Mouse (Mus musculus) forebrain, embryonic 14.5 days (tissue): ENCODE results near the gene Srgap1. TPM values are rescaled to one million over a fixed set of nuclear protein-coding genes. Genes with fewer than 3 reads are reported as not detected.

Experiments
- ATAC-seq: fragments of 200-750 bp; cut with Nextera tagmentation; 2 replicates; pipeline ENCODE4 v1.8.0; 2017; ENCODE audit warnings: mild to moderate bottlenecking, moderate library complexity
- DNase-seq: peaks from one replicate; pipeline ENCODE4 v3.0.0-alpha.2; 2015; ENCODE audit warnings: low spot score
- H3K27ac ChIP-seq: fragments of 300-500 bp; sonication (generic); 2 replicates; pipeline ENCODE4 v1.5.1; 2014; ENCODE audit warnings: low read depth, mild to moderate bottlenecking, control low read depth, low read length, moderate library complexity
- H3K27me3 ChIP-seq: fragments of 300-500 bp; sonication (generic); replicated peaks from 2 replicates; pipeline ENCODE4 v1.6.1; 2014; ENCODE audit warnings: low read length, control low read depth, mixed read lengths; ENCODE audit not compliant: control insufficient read depth, insufficient read depth
- H3K36me3 ChIP-seq: fragments of 300-500 bp; sonication (generic); 2 replicates; pipeline ENCODE4 v1.6.1; 2014; ENCODE audit warnings: low read length, control low read depth; ENCODE audit not compliant: control insufficient read depth, insufficient read depth
- H3K4me1 ChIP-seq: fragments of 300-500 bp; sonication (generic); 2 replicates; pipeline ENCODE4 v1.6.1; 2014; ENCODE audit warnings: antibody characterized with exemption, low read length, control low read depth; ENCODE audit not compliant: control insufficient read depth, insufficient read depth
- H3K4me2 ChIP-seq: fragments of 300-500 bp; sonication (generic); 2 replicates; pipeline ENCODE4 v1.6.1; 2014; ENCODE audit warnings: mild to moderate bottlenecking, control low read depth, low read length
- H3K4me3 ChIP-seq: fragments of 300-500 bp; sonication (generic); 2 replicates; pipeline ENCODE4 v1.5.1; 2014; ENCODE audit warnings: low read depth, low read length, control low read depth
- H3K9ac ChIP-seq: fragments of 300-500 bp; sonication (generic); 2 replicates; pipeline ENCODE4 v1.6.1; 2014; ENCODE audit warnings: mild to moderate bottlenecking, low read length, control low read depth, moderate library complexity
- H3K9me3 ChIP-seq: fragments of 300-500 bp; sonication (generic); replicated peaks from 2 replicates; pipeline ENCODE4 v1.6.1; 2016; ENCODE audit warnings: low read length, control low read depth, mixed read lengths; ENCODE audit not compliant: control insufficient read depth
- WGBS: fragments of 180-500 bp; shearing (Covaris S2); extraction: QIAGEN DNeasy Blood & Tissue Kit; methylation state at CpG from one replicate; pipeline ENCODE4 v1.1.7; 2014; 5-methylcytosine and 5-hydroxymethylcytosine counted together
- polyA plus RNA-seq: library from polyadenylated mRNA; unstranded; fragments of >200 nt; fragmentation: Nextera tagmentation; extraction: Ambion mirVana; gene quantifications from 2 replicates; pipeline ENCODE4 v1.2.1, GENCODE M21; 2014

The Srgap1 gene
- polyA plus RNA-seq, 1 experiment from 2014 or later: 15.3 TPM

DNA sequence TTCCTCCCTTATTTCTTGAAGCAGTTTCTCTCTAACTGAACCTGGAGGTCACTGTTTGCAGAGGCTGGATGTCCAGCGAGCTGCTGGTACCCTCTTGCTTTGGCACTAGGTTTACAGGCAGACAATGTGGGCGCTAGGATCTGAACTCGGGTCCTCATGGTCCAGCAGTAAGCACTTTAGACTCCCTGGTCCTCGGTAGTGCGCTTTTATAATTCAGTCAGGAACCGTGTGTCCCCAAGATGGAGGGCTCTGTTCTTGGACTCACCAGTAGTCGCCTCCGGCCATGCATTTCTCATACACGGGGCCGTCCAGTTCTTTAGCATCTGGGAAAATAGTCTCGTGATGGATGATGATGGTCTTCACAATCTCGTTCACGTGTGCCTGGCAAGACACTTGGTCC lies 242.6 kb downstream of the Srgap1 start:
- no peak for ATAC-seq
- DNase-seq: no peak
- Histone ChIP-seq H3K27me3 (no peaks in the 10 kb centered on the region), H3K9ac (no peak overlapping the region), H3K36me3 (peaks cover 37% of the 10 kb centered on the region), H3K4me2 (no peak overlapping the region), H3K9me3 (no peaks in the 10 kb centered on the region), H3K4me3 (no peak overlapping the region), H3K27ac (no peak overlapping the region), H3K4me1 (no peaks in the 10 kb centered on the region)
- WGBS: 95% methylated on average over 13 of the region's 13 CpGs

- no peak for ATAC-seq
- H3K4me2 ChIP-seq: no peak overlapping the region
- H3K27ac ChIP-seq: no peak overlapping the region
- no peaks in the 10 kb centered on the region for H3K27me3 ChIP-seq
- no peak for DNase-seq
- 96% methylated on average over 13 of the region's 13 CpGs for WGBS
- H3K36me3 ChIP-seq: peaks cover 40% of the 10 kb centered on the region
- no peaks in the 10 kb centered on the region for H3K4me1 ChIP-seq
- H3K9ac ChIP-seq: no peak overlapping the region
- H3K4me3 ChIP-seq: no peak overlapping the region
- H3K9me3 ChIP-seq: no peaks in the 10 kb centered on the region
Measured at GRCm38 (mm10) chr10:121800041-121800440, 247.1 kb downstream of the Srgap1 start.

DNA sequence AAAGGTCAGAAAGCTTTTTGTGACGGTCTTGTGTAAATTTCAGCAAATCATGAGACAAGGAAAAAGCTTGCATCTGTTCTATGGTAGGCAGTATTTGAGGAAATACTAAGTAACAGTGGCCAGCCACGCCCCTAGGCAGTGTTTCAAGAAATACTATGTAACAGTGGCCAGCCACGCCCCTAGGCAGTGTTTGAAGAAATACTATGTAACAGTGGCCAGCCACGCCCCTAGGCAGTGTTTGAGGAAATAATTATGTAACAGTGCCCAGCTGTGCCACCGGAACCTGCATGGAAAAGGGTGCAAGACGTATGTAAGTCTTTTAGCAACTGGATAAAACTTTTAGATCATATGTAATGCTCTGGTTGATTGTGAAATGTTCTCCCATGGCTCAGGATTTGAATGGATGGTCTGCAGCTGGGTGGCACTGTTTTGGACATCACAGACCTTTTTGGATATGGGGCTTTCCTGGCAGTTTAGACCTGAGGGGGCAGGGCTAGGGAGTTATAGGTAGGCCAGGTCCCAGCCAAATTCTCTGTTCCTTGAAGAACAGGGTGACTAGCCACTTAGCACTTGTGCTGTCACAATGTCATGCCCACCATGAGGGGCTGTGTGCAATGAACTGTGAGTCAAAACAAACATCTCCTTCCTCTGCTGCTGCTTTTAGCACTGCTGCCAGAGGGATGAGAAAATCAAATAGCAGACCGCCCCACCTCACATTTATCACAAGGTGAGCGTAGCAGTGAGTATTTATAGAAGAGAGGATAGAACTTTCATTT lies 250.9 kb downstream of the Srgap1 start:
- H3K9me3 ChIP-seq: no peaks in the 10 kb centered on the region
- no peak overlapping the region for H3K9ac ChIP-seq
- H3K27me3 ChIP-seq: no peaks in the 10 kb centered on the region
- no peak overlapping the region for H3K27ac ChIP-seq
- H3K4me3 ChIP-seq: no peak overlapping the region
- DNase-seq: no peak
- 74% methylated on average over 8 of the region's 8 CpGs for WGBS
- no peak overlapping the region for H3K4me2 ChIP-seq
- peaks cover 32% of the 10 kb centered on the region for H3K36me3 ChIP-seq
- no peaks in the 10 kb centered on the region for H3K4me1 ChIP-seq
- no peak for ATAC-seq

GRCm38 (mm10) chr10:121794486-121794885 lies 252.6 kb downstream of the Srgap1 start:
- Histone ChIP-seq H3K9ac (no peak overlapping the region), H3K36me3 (peaks cover 23% of the 10 kb centered on the region), H3K4me1 (peaks cover 5% of the 10 kb centered on the region)

GRCm38 (mm10) chr10:121792661-121793060 lies 254.5 kb downstream of the Srgap1 start:
- ATAC-seq (no peak), DNase-seq (no peak)
- Histone ChIP-seq H3K36me3 (peaks cover 21% of the 10 kb centered on the region), H3K4me3 (no peak overlapping the region), H3K27ac (no peak overlapping the region), H3K9me3 (no peaks in the 10 kb centered on the region), H3K27me3 (no peaks in the 10 kb centered on the region), H3K9ac (no peak overlapping the region), H3K4me1 (peaks cover 5% of the 10 kb centered on the region), H3K4me2 (no peak overlapping the region)
- 90% methylated on average over 17 of the region's 17 CpGs for WGBS

More at GRCm38 (mm10) chr10:121794486-121794885, 252.6 kb downstream of the Srgap1 start:
- DNase-seq (no peak), ATAC-seq (no peak)
- Histone ChIP-seq H3K9me3 (no peaks in the 10 kb centered on the region), H3K27me3 (no peaks in the 10 kb centered on the region), H3K4me2 (no peak overlapping the region), H3K27ac (no peak overlapping the region), H3K4me3 (no peak overlapping the region)
- WGBS: 92% methylated on average over 12 of the region's 12 CpGs

GRCm38 (mm10) chr10:121790078-121790477 lies 257.0 kb downstream of the Srgap1 start:
- Histone ChIP-seq H3K4me1 (peaks cover 5% of the 10 kb centered on the region), H3K27ac (no peak overlapping the region), H3K27me3 (no peaks in the 10 kb centered on the region), H3K9ac (no peak overlapping the region), H3K4me3 (no peak overlapping the region), H3K9me3 (no peaks in the 10 kb centered on the region), H3K4me2 (no peak overlapping the region), H3K36me3 (peaks cover 24% of the 10 kb centered on the region)
- no peak for ATAC-seq
- DNase-seq: no peak
- 8% methylated on average over 6 of the region's 6 CpGs for WGBS

DNA sequence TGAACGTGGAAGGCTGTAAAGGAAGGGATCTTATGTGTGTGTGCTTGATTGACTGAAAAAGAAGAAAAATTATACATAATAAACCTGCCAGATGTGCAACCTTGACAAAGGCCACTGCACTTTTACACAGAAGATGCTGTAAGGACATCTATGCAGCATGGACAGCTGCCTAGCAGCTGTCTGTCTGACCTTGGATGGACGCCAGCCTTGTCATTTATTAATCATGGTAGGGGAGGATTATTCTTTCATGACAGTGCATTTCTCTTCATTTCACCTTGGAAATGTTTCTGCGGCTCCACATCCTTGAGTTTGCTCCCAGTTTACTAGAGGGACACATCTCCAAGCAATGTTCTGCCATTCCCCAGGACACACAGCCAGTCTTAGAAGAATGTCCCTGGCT lies 258.6 kb downstream of the Srgap1 start:
- Histone ChIP-seq H3K9me3 (peaks cover 1% of the 10 kb centered on the region; the same call in 1 of the 2 replicates), H3K27me3 (no peaks in the 10 kb centered on the region), H3K9ac (no peak overlapping the region), H3K36me3 (peaks cover 30% of the 10 kb centered on the region), H3K4me3 (no peak overlapping the region), H3K27ac (no peak overlapping the region), H3K4me2 (no peak overlapping the region), H3K4me1 (peaks cover 5% of the 10 kb centered on the region)
- no peak for ATAC-seq
- DNase-seq: no peak
- 89% methylated on average over 3 of the region's 3 CpGs for WGBS

DNA sequence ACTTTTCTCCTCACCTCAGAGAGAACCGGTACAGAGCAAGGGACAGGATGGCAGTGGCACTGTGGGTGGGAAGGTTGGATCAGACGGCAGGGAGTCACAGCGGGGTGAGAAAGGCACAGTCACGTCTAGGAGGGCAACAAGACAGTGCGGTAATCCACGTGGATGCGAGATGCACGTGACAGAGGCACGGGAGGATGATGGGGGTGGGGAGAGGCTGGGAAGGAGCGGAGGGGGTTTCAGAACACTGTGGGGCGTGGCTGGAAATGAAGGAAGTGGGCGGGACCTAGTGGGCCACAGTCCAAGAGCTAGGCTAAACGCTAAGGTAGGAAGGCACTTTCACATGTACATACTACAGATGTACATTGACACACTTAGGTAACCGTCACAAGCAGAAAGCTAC lies 266.0 kb downstream of the Srgap1 start:
- Histone ChIP-seq H3K27ac (no peak overlapping the region), H3K4me1 (no peaks in the 10 kb centered on the region), H3K4me3 (no peak overlapping the region), H3K36me3 (peaks cover 29% of the 10 kb centered on the region), H3K4me2 (no peak overlapping the region), H3K27me3 (no peaks in the 10 kb centered on the region), H3K9me3 (peaks cover 2% of the 10 kb centered on the region; the same call in 1 of the 2 replicates), H3K9ac (no peak overlapping the region)
- ATAC-seq (no peak), DNase-seq (no peak)
- 57% methylated on average over 14 of the region's 14 CpGs for WGBS

- ATAC-seq: no peak
- H3K27ac ChIP-seq: no peak overlapping the region
- H3K36me3 ChIP-seq: no peaks in the 10 kb centered on the region
- no peaks in the 10 kb centered on the region; the same call in 1 of the 2 replicates for H3K4me1 ChIP-seq
- H3K4me2 ChIP-seq: no peak overlapping the region
- WGBS: 55% methylated on average over 3 of the region's 3 CpGs
- DNase-seq: no peak
- H3K4me3 ChIP-seq: no peak overlapping the region
- H3K9ac ChIP-seq: no peak overlapping the region
- H3K9me3 ChIP-seq: no peaks in the 10 kb centered on the region
- H3K27me3 ChIP-seq: no peaks in the 10 kb centered on the region
Measured at GRCm38 (mm10) chr10:121775990-121776389, 271.1 kb downstream of the Srgap1 start.
